Mouse (Mus musculus) kidney, postnatal 0 days (tissue): ENCODE results near the gene Cep41. TPM values are rescaled to one million over a fixed set of nuclear protein-coding genes. Genes with fewer than 3 reads are reported as not detected.

ENCODE experiments used
- ATAC-seq: fragments of 200-750 bp; cut with Nextera tagmentation; replicated peaks from 2 replicates; pipeline ENCODE4 v1.8.0; 2017; ENCODE audit warnings: low read depth, moderate number of reproducible peaks, moderate TSS enrichment, moderate library complexity; ENCODE audit not compliant: low FRiP score
- DNase-seq: peaks from one replicate; pipeline ENCODE4 v3.0.0-alpha.2; 2016; ENCODE audit warnings: low spot score
- H3K27ac ChIP-seq: fragments of 300-500 bp; sonication (generic); 2 replicates; pipeline ENCODE4 v1.5.1; 2014; ENCODE audit warnings: mild to moderate bottlenecking
- H3K27me3 ChIP-seq: fragments of 300-500 bp; sonication (generic); 2 replicates; pipeline ENCODE4 v1.6.1; 2014; ENCODE audit warnings: low read length, mixed read lengths; ENCODE audit not compliant: insufficient read depth
- H3K36me3 ChIP-seq: fragments of 300-500 bp; sonication (generic); 2 replicates; pipeline ENCODE4 v1.6.1; 2014; ENCODE audit warnings: low read length, mixed read lengths; ENCODE audit not compliant: insufficient read depth
- H3K4me1 ChIP-seq: fragments of 300-500 bp; sonication (generic); replicated peaks from 2 replicates; pipeline ENCODE4 v1.6.1; 2014; ENCODE audit warnings: antibody characterized with exemption, low read length, mixed read lengths; ENCODE audit not compliant: insufficient read depth
- H3K4me2 ChIP-seq: fragments of 300-500 bp; sonication (generic); 2 replicates; pipeline ENCODE4 v1.6.1; 2014; ENCODE audit warnings: mild to moderate bottlenecking, low read length, moderate library complexity, mixed read lengths
- H3K4me3 ChIP-seq: fragments of 300-500 bp; sonication (generic); replicated peaks from 2 replicates; pipeline ENCODE4 v1.5.1; 2014; ENCODE audit warnings: low read depth, low read length
- H3K9ac ChIP-seq: fragments of 300-500 bp; sonication (generic); 2 replicates; pipeline ENCODE4 v1.6.1; 2014; ENCODE audit warnings: low read depth, low read length
- H3K9me3 ChIP-seq: fragments of 300-500 bp; sonication (generic); replicated peaks from 2 replicates; pipeline ENCODE4 v1.6.1; 2016; ENCODE audit warnings: low read length, inconsistent platforms, mixed read lengths
- CTCF ChIP-seq: IDR thresholded peaks from 2 replicates; pipeline ENCODE4 v1.5.1; 2016; ENCODE audit warnings: antibody characterized with exemption, low read depth, mild to moderate bottlenecking, moderate library complexity
- WGBS: fragments of 180-500 bp; shearing (Covaris S2); extraction: QIAGEN DNeasy Blood & Tissue Kit; methylation state at CpG from one replicate; pipeline ENCODE4 v1.1.7; 2014; 5-methylcytosine and 5-hydroxymethylcytosine counted together
- polyA plus RNA-seq: library from polyadenylated mRNA; unstranded; fragments of >200 nt; fragmentation: Nextera tagmentation; extraction: Ambion mirVana; gene quantifications from 2 replicates; pipeline ENCODE4 v1.2.1, GENCODE M21; 2015

Cep41 gene
- polyA plus RNA-seq, 1 experiment from 2014 or later: 12.1 TPM

DNA sequence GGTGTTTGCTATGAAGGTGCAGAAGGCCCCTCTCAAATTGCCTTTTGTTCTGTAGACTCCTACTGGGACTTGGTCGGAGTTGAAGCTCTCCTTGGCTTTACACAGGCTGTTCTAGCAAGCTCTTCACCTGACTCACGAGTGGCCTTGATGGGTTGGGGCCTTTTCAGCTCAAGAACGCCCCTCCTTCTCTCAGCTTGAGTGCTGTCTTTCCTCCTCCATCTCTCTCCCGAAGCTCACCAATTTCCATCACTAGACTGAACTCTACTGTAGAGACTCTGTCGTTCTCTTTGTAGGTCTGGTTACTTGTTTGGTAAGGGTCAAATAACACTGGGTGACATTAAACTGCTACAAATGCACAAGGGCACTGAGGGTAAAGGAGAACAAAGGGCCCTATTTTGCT lies 723 bp downstream of the Cep41 start:
- no peak for ATAC-seq
- TF ChIP-seq CTCF: no peak

DNA sequence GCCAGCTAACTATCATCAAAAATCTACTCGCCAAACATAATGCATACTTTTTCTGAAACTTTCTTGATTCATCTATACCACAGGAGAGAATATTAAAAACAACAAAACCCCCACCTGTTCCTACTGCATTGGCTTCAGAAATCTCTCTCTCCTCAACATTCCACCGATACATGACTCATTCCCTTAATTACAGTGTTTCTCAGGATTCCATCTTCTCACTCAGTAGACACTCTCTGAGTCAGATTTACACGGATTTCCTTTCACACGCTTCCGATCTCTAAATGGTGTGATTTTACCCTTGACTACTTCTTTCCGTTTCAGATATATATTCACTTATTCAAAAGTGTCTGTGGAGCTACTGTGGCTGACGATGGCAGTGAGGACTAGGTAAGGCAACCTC lies 6.4 kb downstream of the Cep41 start:
- 88% methylated on average over 7 of the region's 7 CpGs for WGBS
- DNase-seq: no peak

More for the DNA sequence above, 723 bp downstream of the Cep41 start:
- peak overlapping the region; percentile 81 for H3K27ac ChIP-seq
- no peak for DNase-seq
- H3K9me3 ChIP-seq: no peaks in the 10 kb centered on the region
- H3K36me3 ChIP-seq: no peaks in the 10 kb centered on the region
- peaks cover 7% of the 10 kb centered on the region; the same call in 1 of the 2 replicates for H3K4me1 ChIP-seq
- peak overlapping the region; percentile 51 for H3K4me3 ChIP-seq
- H3K27me3 ChIP-seq: no peaks in the 10 kb centered on the region
- H3K4me2 ChIP-seq: peak overlapping the region; percentile 60
- WGBS: 72% methylated on average over 5 of the region's 5 CpGs
- H3K9ac ChIP-seq: peak overlapping the region; percentile 55

DNA sequence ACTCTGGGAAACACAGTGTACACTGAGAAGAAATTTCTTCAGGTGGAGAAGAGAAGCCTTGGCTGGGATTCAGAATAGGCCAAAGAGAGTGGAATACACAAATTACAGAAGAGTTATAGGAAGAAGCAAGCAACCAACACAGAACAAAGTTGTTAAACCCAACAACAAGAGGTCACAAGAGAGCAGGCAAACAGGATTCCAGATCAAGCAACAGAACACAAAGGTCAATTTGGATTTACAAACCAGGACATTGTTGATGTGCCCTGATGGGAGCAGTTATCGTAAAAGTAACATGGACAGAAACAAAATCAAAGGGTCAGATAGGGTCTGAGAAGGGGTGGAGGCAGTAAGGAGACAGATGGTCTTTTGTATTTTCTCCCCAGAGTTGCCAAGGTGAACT lies 9.0 kb downstream of the Cep41 start:
- H3K4me2 ChIP-seq: no peak overlapping the region
- no peak for DNase-seq

More for the DNA sequence above, 6.4 kb downstream of the Cep41 start:
- Histone ChIP-seq H3K9me3 (no peaks in the 10 kb centered on the region), H3K4me2 (no peak overlapping the region), H3K4me1 (peaks cover 10% of the 10 kb centered on the region; the same call in 1 of the 2 replicates), H3K36me3 (no peaks in the 10 kb centered on the region), H3K9ac (no peak overlapping the region), H3K27me3 (no peaks in the 10 kb centered on the region), H3K27ac (no peak overlapping the region), H3K4me3 (no peak overlapping the region)
- ATAC-seq: no peak
- TF ChIP-seq CTCF: no peak

DNA sequence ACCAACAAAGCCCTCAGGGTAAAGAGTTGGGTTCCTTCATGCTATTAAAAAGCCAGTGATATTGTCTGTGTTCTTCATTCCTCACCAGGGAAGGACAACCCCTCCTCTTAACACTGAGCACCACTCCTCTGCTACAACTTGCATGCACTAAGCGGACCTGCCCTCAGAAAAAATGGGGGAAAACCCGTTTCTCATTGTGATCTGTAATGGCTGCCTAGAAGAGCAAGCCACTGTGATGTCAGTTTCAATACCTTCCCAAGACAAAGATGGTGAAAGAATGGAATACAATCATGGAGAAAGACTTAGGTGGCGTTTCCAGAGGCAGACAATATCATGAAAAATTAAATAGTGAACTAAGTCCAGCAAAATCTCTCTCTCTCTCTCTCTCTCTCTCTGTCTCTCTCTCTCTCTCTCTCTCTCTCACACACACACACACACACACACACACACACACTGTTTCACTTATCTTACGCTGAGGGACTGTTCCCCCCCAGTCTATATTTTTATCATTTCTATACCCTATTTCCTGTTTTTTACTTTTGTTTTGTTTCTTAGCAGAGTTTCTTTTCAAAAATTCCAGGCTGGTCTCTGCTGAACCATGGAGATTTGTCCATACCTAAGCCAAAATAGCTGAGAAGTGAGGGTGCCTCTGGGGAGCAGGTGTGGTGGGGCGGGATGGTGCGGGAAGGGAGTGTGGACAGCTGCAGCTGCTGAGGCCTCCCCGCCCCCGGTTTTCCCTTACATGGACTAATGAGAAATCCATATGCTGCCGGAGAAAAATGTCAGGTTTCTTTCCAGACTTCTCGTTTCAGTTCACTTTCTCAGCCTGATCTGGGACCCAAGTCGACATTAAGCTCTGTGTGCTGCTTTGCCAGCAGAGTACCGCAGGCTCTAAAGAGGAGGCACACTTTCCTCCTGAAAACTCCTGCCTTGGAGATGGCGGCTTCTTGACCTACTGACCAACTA lies 11.3 kb downstream of the Cep41 start:
- no peaks in the 10 kb centered on the region for H3K27me3 ChIP-seq
- TF ChIP-seq CTCF: no peak
- 33% methylated on average over 13 of the region's 13 CpGs for WGBS
- peak overlapping the region; percentile 71 for H3K27ac ChIP-seq
- peak overlapping the region; percentile 27; the same call in 1 of the 2 replicates for H3K4me2 ChIP-seq
- no peak overlapping the region for H3K4me3 ChIP-seq
- DNase-seq (peak; percentile 89), ATAC-seq (peak; percentile 72)
- H3K9ac ChIP-seq: no peak overlapping the region
- peaks cover 10% of the 10 kb centered on the region; the same call in 1 of the 2 replicates for H3K4me1 ChIP-seq
- no peaks in the 10 kb centered on the region for H3K36me3 ChIP-seq
- H3K9me3 ChIP-seq: no peaks in the 10 kb centered on the region

More for the DNA sequence above, 9.0 kb downstream of the Cep41 start:
- Histone ChIP-seq H3K9ac (no peak overlapping the region), H3K4me1 (peaks cover 10% of the 10 kb centered on the region; the same call in 1 of the 2 replicates), H3K27ac (no peak overlapping the region), H3K4me3 (no peak overlapping the region), H3K36me3 (no peaks in the 10 kb centered on the region), H3K27me3 (no peaks in the 10 kb centered on the region), H3K9me3 (no peaks in the 10 kb centered on the region)
- WGBS: 77% methylated on average over 1 of the region's 1 CpGs
- ATAC-seq: no peak
- no peak for TF ChIP-seq CTCF

- DNase-seq (peak; percentile 59), ATAC-seq (no peak; the same call in 1 of the 2 replicates)
- Histone ChIP-seq H3K4me2 (no peak overlapping the region), H3K36me3 (no peaks in the 10 kb centered on the region), H3K27ac (no peak overlapping the region), H3K4me1 (peaks cover 11% of the 10 kb centered on the region), H3K4me3 (no peak overlapping the region), H3K27me3 (no peaks in the 10 kb centered on the region), H3K9me3 (no peaks in the 10 kb centered on the region), H3K9ac (no peak overlapping the region)
- 37% methylated on average over 7 of the region's 7 CpGs for WGBS
- no peak for TF ChIP-seq CTCF
Measured at GRCm38 (mm10) chr6:30680442-30680841, 13.1 kb downstream of the Cep41 start.

DNA sequence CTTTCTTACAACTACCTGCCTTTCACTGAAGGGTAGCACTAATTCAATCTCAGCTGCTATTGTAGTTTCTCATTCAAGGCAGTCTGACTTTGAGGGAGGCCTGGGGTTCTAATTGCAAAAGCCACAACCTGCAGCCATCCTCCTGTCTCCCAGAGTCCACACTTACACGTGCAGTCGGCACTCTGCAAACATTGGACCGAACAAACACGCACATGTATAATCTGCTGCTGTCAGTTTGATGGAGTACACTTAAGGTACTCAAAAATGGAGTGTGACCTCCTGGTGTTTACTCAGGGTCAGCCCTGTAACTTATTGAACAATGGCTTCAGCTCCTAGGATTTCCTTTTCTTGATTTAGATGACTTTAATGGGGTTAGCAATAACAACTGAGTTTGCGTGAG lies 14.0 kb downstream of the Cep41 start:
- 30% methylated on average over 5 of the region's 5 CpGs for WGBS
- DNase-seq (peak; percentile 38), ATAC-seq (no peak)
- Histone ChIP-seq H3K9ac (no peak overlapping the region), H3K27ac (no peak overlapping the region), H3K4me1 (peaks cover 18% of the 10 kb centered on the region), H3K4me3 (no peak overlapping the region), H3K4me2 (no peak overlapping the region), H3K9me3 (no peaks in the 10 kb centered on the region), H3K36me3 (no peaks in the 10 kb centered on the region), H3K27me3 (no peaks in the 10 kb centered on the region)
- TF ChIP-seq CTCF: no peak
